Mouse (Mus musculus) midbrain, embryonic 13.5 days (tissue): ENCODE data around the gene Tcp11. TPM values are rescaled to one million over a fixed set of nuclear protein-coding genes. Genes with fewer than 3 reads are reported as not detected.

Experiments
- ATAC-seq: fragments of 200-750 bp; cut with Nextera tagmentation; 2 replicates; pipeline ENCODE4 v1.8.0; 2017; ENCODE audit warnings: mild to moderate bottlenecking, moderate TSS enrichment, moderate library complexity
- H3K27ac ChIP-seq: fragments of 300-500 bp; sonication (generic); 2 replicates; pipeline ENCODE4 v1.5.1; 2015; ENCODE audit warnings: inconsistent platforms, mild to moderate bottlenecking, moderate library complexity
- H3K27me3 ChIP-seq: fragments of 300-500 bp; sonication (generic); 2 replicates; pipeline ENCODE4 v1.6.1; 2015; ENCODE audit warnings: mild to moderate bottlenecking, inconsistent platforms
- H3K36me3 ChIP-seq: fragments of 300-500 bp; sonication (generic); 2 replicates; pipeline ENCODE4 v1.6.1; 2015; ENCODE audit warnings: mild to moderate bottlenecking, inconsistent platforms
- H3K4me1 ChIP-seq: fragments of 300-500 bp; sonication (generic); replicated peaks from 2 replicates; pipeline ENCODE4 v1.6.1; 2015; ENCODE audit warnings: inconsistent platforms
- H3K4me2 ChIP-seq: fragments of 300-500 bp; sonication (generic); replicated peaks from 2 replicates; pipeline ENCODE4 v1.6.1; 2015; ENCODE audit warnings: moderate library complexity, mild to moderate bottlenecking, inconsistent platforms
- H3K4me3 ChIP-seq: fragments of 300-500 bp; sonication (generic); replicated peaks from 2 replicates; pipeline ENCODE4 v1.5.1; 2015; ENCODE audit warnings: mild to moderate bottlenecking, inconsistent platforms
- H3K9ac ChIP-seq: fragments of 300-500 bp; sonication (generic); replicated peaks from 2 replicates; pipeline ENCODE4 v1.6.1; 2015; ENCODE audit warnings: mild to moderate bottlenecking, inconsistent platforms
- H3K9me3 ChIP-seq: fragments of 300-500 bp; sonication (generic); 2 replicates; pipeline ENCODE4 v1.6.1; 2016; ENCODE audit warnings: mild to moderate bottlenecking, inconsistent platforms
- WGBS: fragments of 180-500 bp; shearing (Covaris S2); methylation state at CpG from one replicate; pipeline ENCODE4 v1.1.7; 2015; 5-methylcytosine and 5-hydroxymethylcytosine counted together
- polyA plus RNA-seq: library from polyadenylated mRNA; unstranded; fragments of >200 nt; fragmentation: Nextera tagmentation; extraction: Ambion mirVana; gene quantifications from 2 replicates; pipeline ENCODE4 v1.2.1, GENCODE M21; 2015

Gene Tcp11
- polyA plus RNA-seq, 1 experiment from 2014 or later, result 2.0 TPM

DNA sequence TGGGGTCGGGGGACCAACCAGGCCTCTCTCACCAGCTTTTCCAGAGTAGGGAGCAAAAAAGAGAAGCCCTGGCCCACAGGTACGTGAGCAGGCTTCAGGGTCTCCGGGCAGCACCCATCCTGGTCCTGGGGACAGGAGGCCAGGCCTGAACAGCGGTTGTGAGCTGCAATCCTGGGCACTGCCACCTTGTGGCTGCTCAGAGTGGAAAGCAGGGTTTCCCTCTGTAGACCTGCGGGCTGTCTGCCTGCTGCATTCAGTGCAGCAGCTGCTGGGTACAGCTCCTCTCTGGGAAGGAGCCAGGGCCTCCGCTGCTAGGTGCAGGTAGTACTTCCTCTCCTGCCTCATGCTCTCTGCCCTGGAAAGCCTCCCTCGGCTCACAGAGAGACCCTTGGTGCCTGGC is 19.0 kb downstream of the Tcp11 start:
- Histone ChIP-seq H3K36me3 (peaks cover 58% of the 10 kb centered on the region), H3K9ac (no peak overlapping the region), H3K4me3 (no peak overlapping the region), H3K4me1 (peaks cover 5% of the 10 kb centered on the region; the same call in 1 of the 2 replicates), H3K27ac (no peak overlapping the region; the same call in 1 of the 2 replicates), H3K27me3 (no peaks in the 10 kb centered on the region), H3K9me3 (no peaks in the 10 kb centered on the region), H3K4me2 (no peak overlapping the region)
- peak; percentile 77; the same call in 1 of the 2 replicates for ATAC-seq
- 42% methylated on average over 7 of the region's 7 CpGs for WGBS

DNA sequence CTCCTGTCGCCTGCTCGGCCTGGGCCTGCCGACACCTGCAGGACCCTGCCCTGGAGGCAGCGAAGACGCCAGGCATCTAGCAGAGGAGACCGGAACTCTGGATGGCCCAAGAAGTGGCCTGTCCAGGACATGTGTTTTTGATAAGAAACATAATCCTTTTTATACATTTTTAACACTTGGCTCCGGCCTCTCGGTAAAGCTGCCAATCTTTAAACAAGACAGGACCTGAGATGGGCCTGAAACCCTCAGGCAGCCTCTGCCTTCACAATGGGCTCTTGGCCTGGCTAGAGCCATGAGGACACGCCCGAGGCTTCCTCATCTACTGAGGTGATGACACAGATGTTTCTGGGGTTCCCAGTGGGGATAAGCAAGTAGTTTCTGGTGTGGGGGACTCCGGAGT is 19.8 kb downstream of the Tcp11 start:
- Histone ChIP-seq H3K36me3 (peaks cover 66% of the 10 kb centered on the region), H3K9ac (no peak overlapping the region), H3K27ac (no peak overlapping the region; the same call in 1 of the 2 replicates), H3K4me3 (no peak overlapping the region), H3K9me3 (no peaks in the 10 kb centered on the region), H3K4me1 (peaks cover 4% of the 10 kb centered on the region; the same call in 1 of the 2 replicates), H3K27me3 (no peaks in the 10 kb centered on the region), H3K4me2 (no peak overlapping the region)
- no peak for ATAC-seq
- 90% methylated on average over 11 of the region's 11 CpGs for WGBS

- Histone ChIP-seq H3K36me3 (peaks cover 87% of the 10 kb centered on the region), H3K9me3 (no peaks in the 10 kb centered on the region), H3K27me3 (no peaks in the 10 kb centered on the region), H3K4me3 (no peak overlapping the region), H3K27ac (no peak overlapping the region), H3K9ac (0 out of 2 replicates have a peak overlapping the region, but pooled peaks have one; percentile 14), H3K4me2 (no peak overlapping the region), H3K4me1 (peaks cover 2% of the 10 kb centered on the region; the same call in 1 of the 2 replicates)
- ATAC-seq, result no peak
- WGBS, result 89% methylated on average over 13 of the region's 13 CpGs
Measured at GRCm38 (mm10) chr17:28058346-28058745, 22.1 kb downstream of the Tcp11 start.

DNA sequence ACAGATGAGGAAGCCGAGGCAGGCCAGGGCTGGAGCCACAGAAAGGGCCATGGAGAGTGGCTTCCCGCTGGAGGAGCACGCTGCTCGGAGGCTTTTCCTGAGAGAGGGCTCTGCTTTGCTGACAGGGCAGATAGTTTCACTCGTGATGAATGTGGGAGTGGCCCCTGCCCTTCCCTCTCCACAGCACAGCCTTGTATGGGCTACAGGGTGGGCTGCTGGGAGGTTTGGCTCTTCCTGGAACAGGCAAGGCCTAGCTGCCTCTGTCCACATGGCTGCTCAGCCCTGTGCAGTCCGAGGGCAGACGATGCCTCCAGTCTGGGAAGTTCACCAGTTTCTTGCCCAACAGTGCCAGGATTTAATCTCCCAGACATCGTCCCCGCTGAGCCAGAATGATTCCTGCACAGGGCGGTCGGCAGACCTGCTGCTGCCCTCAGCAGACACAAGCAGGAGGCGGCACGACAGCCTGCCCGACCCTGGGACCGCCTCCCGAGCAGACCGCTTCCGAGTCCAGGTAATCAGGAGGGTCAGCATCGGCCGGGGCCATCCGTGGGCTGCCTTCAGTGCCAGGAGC is 28.1 kb downstream of the Tcp11 start:
- peaks cover 79% of the 10 kb centered on the region for H3K36me3 ChIP-seq
- 84% methylated on average over 21 of the region's 21 CpGs for WGBS

DNA sequence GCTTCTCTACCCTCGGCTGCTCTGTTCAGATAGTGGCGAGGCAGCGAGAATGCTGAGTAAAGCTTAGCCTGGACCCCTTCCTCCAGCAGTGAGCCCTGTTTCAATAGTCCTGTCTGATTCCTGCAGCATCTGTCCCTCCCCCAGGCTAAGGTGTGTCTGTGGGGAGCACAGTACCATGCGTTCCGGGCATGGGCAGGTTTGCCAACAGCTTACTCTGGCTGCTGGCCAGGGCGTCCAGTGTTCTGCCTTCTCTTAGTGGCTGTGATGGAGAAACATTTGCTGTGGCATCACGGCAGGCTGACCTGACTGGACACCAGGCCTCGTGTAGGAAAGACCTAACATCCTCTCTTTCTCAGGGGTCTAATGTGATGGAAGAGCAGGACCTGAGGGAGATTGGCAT is 30.2 kb downstream of the Tcp11 start:
- no peaks in the 10 kb centered on the region for H3K9me3 ChIP-seq
- no peaks in the 10 kb centered on the region for H3K27me3 ChIP-seq
- no peak overlapping the region for H3K4me2 ChIP-seq
- 90% methylated on average over 8 of the region's 8 CpGs for WGBS
- no peak overlapping the region for H3K4me3 ChIP-seq
- H3K27ac ChIP-seq, result no peak overlapping the region
- peaks cover 61% of the 10 kb centered on the region for H3K36me3 ChIP-seq
- peaks cover 11% of the 10 kb centered on the region for H3K4me1 ChIP-seq
- ATAC-seq, result no peak
- H3K9ac ChIP-seq, result no peak overlapping the region

More for the DNA sequence above, 28.1 kb downstream of the Tcp11 start:
- Histone ChIP-seq H3K27ac (no peak overlapping the region), H3K4me2 (no peak overlapping the region), H3K4me3 (no peak overlapping the region), H3K9ac (no peak overlapping the region; the same call in 1 of the 2 replicates), H3K9me3 (no peaks in the 10 kb centered on the region), H3K27me3 (no peaks in the 10 kb centered on the region), H3K4me1 (peaks cover 9% of the 10 kb centered on the region; the same call in 1 of the 2 replicates)
- ATAC-seq, result no peak

GRCm38 (mm10) chr17:28048425-28048824 is 32.0 kb downstream of the Tcp11 start:
- Histone ChIP-seq H3K9me3 (no peaks in the 10 kb centered on the region), H3K9ac (no peak overlapping the region; the same call in 1 of the 2 replicates), H3K4me3 (no peak overlapping the region), H3K4me2 (no peak overlapping the region), H3K27me3 (no peaks in the 10 kb centered on the region), H3K4me1 (peaks cover 28% of the 10 kb centered on the region), H3K36me3 (peaks cover 51% of the 10 kb centered on the region), H3K27ac (peak overlapping the region; percentile 22; the same call in 1 of the 2 replicates)
- 45% methylated on average over 4 of the region's 4 CpGs for WGBS
- peak; percentile 87 for ATAC-seq

DNA sequence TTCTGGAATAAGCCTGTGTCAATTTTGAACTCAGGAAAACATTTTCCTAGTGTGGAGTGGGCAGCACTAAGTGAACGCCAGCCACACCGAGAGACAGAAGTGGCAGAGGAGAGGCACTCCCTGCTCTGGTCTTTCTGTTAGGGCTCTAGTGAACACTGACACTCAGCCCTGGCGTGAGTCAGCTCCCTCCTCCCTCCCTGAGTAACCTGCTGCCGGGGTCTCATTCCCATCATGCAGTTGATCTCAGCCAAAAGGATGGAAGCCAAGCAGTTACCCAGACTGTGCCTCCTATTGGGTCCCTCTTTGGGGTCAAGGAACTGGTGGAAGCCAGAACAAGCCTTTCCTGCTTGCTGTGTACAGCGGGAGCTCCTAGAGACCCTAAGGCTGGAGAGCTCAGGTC is 32.9 kb downstream of the Tcp11 start:
- WGBS, result 81% methylated on average over 5 of the region's 5 CpGs
- Histone ChIP-seq H3K4me3 (no peak overlapping the region), H3K27ac (no peak overlapping the region), H3K4me1 (peaks cover 37% of the 10 kb centered on the region), H3K9ac (no peak overlapping the region), H3K36me3 (peaks cover 49% of the 10 kb centered on the region), H3K9me3 (no peaks in the 10 kb centered on the region), H3K27me3 (no peaks in the 10 kb centered on the region), H3K4me2 (no peak overlapping the region)
- no peak for ATAC-seq

- Histone ChIP-seq H3K4me2 (no peak overlapping the region), H3K36me3 (peaks cover 44% of the 10 kb centered on the region), H3K4me1 (peaks cover 42% of the 10 kb centered on the region), H3K27ac (no peak overlapping the region), H3K9me3 (no peaks in the 10 kb centered on the region), H3K27me3 (no peaks in the 10 kb centered on the region), H3K4me3 (no peak overlapping the region), H3K9ac (no peak overlapping the region)
- no peak for ATAC-seq
- 90% methylated on average over 5 of the region's 5 CpGs for WGBS
Measured at GRCm38 (mm10) chr17:28047017-28047416, 33.4 kb downstream of the Tcp11 start.

- peak overlapping the region; percentile 41 for H3K4me3 ChIP-seq
- peaks cover 22% of the 10 kb centered on the region for H3K36me3 ChIP-seq
- peak overlapping the region; percentile 70 for H3K9ac ChIP-seq
- peaks cover 66% of the 10 kb centered on the region for H3K4me1 ChIP-seq
- H3K4me2 ChIP-seq, result peak overlapping the region; percentile 64
- no peaks in the 10 kb centered on the region for H3K27me3 ChIP-seq
- WGBS, result 31% methylated on average over 23 of the region's 23 CpGs
- peak; percentile 72 for ATAC-seq
- H3K27ac ChIP-seq, result peak overlapping the region; percentile 88
- H3K9me3 ChIP-seq, result no peaks in the 10 kb centered on the region
Measured at GRCm38 (mm10) chr17:28042299-28042771, 38.1 kb downstream of the Tcp11 start.

GRCm38 (mm10) chr17:28041298-28041697 is 39.1 kb downstream of the Tcp11 start:
- Histone ChIP-seq H3K9me3 (no peaks in the 10 kb centered on the region), H3K36me3 (peaks cover 22% of the 10 kb centered on the region), H3K4me3 (peak overlapping the region; percentile 41), H3K9ac (peak overlapping the region; percentile 70), H3K27me3 (no peaks in the 10 kb centered on the region), H3K27ac (peak overlapping the region; percentile 88), H3K4me1 (peaks cover 74% of the 10 kb centered on the region), H3K4me2 (peak overlapping the region; percentile 64)
- no peak for ATAC-seq
- 43% methylated on average over 13 of the region's 13 CpGs for WGBS

- Histone ChIP-seq H3K4me3 (peak overlapping the region; percentile 41), H3K9me3 (no peaks in the 10 kb centered on the region), H3K4me2 (peak overlapping the region; percentile 64), H3K27ac (peak overlapping the region; percentile 88), H3K9ac (peak overlapping the region; percentile 70), H3K27me3 (no peaks in the 10 kb centered on the region), H3K36me3 (peaks cover 22% of the 10 kb centered on the region), H3K4me1 (peaks cover 74% of the 10 kb centered on the region)
- 5% methylated on average over 16 of the region's 16 CpGs for WGBS
- ATAC-seq, result peak; percentile 78
Measured at GRCm38 (mm10) chr17:28040620-28041019, 39.8 kb downstream of the Tcp11 start.

DNA sequence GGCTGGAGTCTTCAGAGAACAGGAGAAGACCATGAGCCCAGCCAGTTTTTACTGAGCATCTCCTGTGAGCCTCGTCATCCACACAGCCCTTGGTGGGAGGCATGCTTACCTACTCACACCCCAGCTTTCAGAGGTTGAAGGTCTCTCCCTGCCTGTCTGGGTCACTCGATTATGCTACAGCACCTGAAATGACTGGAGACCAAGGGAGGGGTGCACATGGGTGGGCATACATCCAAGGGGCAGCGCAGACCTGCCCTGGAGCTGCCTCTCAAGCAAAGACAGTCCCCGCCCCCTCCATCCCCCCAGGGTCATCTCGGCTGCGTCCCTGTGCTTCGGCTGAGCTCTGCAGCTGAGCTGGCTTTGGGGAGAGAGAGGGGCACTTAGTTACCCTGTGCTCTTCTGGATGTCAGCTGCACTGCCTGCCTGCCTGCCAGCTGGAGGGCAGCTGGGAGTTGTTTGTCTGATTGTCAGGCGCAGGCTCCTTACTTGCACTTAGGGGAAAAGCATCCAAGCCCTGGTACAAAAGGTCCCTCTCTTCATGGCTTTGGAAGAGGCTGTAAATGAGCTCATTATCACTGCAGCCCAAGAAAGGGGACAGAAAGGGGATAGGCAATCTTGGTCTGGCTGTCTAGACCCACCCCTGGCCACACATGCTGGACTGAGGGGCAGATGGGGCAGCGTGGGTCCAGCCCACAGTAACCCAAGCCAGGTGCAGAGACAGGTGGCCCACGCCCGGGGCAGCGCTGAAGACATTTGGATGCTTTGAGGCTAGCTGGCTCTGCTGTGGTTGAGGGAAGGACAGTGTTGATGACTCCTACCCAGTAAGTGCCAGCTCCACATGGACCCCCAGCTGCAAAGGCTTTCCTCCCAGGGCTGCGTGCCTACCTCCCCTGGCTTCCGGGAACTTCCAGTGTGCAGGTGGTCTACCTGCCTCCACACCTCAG is 43.4 kb downstream of the Tcp11 start:
- no peaks in the 10 kb centered on the region for H3K27me3 ChIP-seq
- H3K9ac ChIP-seq, result peak overlapping the region; percentile 47
- 52% methylated on average over 14 of the region's 14 CpGs for WGBS
- peak; percentile 46 for ATAC-seq
- H3K4me3 ChIP-seq, result no peak overlapping the region
- H3K9me3 ChIP-seq, result no peaks in the 10 kb centered on the region
- H3K27ac ChIP-seq, result peak overlapping the region; percentile 79
- H3K4me2 ChIP-seq, result no peak overlapping the region
- H3K4me1 ChIP-seq, result peaks cover 58% of the 10 kb centered on the region
- peaks cover 7% of the 10 kb centered on the region; the same call in 1 of the 2 replicates for H3K36me3 ChIP-seq
